Mouse (Mus musculus) kidney, postnatal 10 days (tissue): ENCODE data around the gene Arpp21.

Source experiments
- DNase-seq: peaks from one replicate; pipeline ENCODE4 v3.0.0; 2021; ENCODE audit warnings: mixed read lengths

Arpp21 gene

DNA sequence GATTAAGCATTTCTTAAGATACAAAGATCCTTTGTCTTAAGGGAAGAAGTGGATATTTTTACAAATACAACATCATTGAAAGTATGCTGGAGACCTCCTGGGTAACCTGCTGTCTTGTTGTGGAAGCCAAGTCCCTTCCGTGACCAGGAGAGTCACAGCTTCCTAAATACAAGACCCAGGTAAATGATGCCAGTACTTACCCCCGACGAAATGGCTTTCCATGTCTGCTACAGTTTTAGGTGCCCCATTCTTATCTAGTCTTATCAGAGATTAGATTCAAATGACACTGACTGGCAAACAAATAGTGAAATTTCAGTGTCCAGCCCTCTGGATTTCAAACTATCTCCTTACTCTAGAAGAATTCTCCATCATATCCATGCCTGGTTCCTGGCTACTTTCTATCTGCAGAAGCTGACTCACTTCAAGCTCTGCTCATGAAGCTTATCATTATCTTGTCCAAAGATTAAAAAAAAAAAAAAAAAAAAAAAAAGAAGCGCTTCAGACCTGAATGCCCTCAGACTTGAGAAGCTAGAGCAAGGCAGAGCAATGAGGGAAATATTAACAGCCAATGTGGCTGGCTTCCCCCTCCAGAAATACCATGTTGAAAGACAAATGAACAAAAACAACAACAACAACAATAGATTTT is 4.9 kb downstream of the Arpp21 start:
- DNase-seq = no peak

- no peak for DNase-seq
Observed at GRCm38 (mm10) chr9:112228470-112228869, 7.3 kb downstream of the Arpp21 start.

GRCm38 (mm10) chr9:112227174-112227573 is 8.6 kb downstream of the Arpp21 start:
- no peak for DNase-seq

DNA sequence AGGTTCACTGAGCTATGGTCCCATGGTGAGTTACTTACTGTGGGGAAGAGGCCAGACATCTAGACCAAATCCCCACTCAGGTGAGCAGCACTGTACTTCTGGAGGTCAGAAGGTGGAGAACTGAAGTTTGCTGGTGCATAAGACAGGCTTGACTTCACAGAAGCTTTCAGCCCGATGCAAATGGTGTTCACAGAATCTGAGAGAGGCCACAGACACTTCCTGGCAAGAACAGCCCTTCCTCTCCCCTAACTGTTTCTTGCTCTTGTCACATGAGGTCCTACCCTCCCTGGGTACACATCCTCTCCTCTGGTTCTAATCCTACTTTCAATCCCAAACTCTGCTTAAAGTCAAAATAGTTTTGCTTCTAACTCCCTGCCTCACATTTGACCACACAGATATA is 9.2 kb downstream of the Arpp21 start:
- no peak for DNase-seq

- DNase-seq = no peak
Observed at GRCm38 (mm10) chr9:112225046-112225445, 10.7 kb downstream of the Arpp21 start.

DNA sequence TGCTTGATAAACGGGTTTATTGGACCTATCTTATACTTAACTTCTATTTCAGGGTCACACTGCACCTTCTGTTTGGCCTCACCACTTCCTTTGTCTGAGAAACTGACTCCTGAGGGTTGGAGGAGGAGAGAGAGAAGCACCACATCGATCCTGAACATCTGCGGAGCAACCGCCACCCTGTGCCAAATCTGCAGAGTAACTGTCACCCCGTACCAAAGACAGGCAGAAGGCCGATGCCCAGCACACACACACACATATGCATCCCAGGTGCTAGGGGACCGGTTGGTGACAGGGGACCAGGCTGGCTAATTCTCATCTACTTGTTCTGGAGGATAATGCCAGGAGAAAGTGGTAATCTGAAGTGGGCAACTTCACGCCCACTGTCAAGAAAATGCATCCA is 16.4 kb downstream of the Arpp21 start:
- no peak for DNase-seq

GRCm38 (mm10) chr9:112218237-112218636 is 17.5 kb downstream of the Arpp21 start:
- DNase-seq = no peak

DNA sequence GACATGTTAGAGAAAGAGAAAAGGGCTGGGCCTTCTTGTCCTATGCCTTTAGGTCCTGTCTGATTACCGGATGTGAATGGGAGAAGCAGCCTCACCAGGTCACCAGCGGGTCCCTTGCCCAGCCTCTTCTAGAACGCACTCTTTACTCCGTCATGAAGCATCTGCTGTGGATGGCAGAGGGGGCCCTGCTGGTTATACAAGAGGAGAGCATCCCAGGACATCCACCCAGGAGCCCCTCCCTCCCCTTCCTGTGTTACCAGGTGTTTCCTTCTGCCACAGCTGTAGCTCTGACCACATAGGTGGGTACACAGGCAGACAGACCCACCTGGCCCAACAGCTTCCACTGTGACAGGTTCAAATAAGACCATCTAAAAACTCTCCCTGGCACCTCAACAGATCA is 18.6 kb downstream of the Arpp21 start:
- DNase-seq = no peak

DNA sequence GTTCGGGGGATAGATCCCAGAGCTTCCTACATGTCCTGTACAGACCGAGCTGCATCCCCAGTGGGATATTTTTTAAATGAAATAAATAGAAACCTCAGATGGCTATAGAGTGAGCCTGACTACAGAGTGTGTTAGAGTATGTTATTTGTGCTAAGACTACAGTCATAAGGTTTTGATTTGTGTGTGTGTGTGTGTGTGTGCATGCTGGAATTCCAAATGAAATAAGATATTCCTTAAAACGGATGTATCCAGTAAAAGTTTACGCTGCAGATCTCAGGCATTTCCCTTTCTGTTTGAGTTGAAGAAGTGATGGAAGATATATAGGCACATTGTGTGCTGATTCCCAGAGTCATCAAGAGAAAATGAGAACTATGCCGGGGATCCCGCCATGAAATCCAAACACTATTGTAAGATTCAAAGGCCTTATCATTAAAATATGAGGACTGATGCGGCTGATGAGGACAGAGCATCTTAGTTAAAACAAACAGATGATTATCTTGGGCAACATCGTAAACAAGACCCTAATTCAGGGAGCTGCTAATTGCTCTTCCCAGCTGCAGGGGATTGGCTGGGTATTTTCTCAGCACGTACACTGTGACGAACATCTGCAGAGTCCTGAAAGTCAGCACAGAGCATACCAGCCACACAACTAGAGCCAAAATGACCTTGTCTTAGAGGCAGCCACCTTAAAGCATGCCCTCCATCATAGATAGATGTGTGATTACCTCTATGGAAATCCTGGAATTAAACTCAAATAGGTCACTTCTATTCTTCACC is 20.5 kb downstream of the Arpp21 start:
- DNase-seq = no peak

DNA sequence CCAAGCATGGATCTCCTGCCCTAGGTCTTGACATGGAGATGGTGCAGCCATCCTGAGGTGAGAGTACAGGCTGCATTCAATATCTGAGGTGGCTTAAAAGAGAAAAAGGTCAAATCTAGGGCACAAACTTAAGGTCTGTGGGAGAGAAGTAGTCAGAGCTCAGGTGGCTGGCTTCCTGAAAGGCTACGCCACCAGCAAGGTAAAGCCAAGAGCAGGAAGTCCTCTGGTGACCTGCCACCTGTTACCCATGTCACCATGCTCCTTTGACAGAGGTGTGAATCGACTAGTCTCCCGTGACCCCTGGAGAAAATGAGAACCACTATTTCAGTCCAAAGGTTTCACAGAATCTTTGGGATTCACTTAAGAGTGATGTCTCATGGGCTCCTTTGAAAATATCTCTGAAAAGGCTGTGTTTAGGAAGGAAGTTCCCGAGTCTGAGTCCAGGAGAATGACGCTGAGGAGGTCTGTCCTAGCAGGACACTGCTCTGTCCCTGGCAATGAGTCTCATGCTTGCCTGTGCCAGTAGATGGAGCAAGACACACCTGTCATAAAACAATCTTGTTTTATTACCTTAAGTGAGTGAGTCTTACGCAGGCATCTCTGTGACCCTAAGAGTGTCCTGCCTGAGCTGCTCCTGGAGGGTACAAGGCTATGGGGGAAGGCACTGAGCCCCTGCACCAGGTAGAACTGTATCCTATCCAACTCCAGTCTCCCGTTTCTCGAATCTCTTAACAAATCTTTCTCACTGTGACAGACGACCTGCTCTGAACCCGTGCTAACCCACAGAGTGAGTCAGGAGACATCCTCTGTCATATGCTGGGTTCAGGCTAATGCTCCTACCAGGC is 22.1 kb downstream of the Arpp21 start:
- no peak for DNase-seq

DNA sequence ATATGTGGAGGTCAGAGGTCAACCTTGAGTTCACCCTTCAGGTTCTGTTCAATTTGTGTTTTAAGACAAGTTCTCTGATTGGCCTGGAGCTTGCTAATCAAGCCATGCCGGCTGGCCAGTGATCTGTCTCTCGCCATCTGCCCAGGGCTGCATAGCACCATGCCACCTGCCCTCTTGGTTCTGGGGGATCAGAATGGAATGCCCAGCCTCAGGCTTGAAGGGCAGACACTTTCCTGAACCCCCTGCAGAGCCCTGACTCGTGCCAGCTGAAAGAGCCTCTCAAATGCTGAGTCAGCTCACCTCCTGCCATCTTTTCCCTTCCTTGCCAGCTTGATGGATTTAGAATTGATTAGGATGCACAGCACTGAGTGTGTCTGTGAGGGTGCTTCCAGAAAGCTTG is 25.9 kb downstream of the Arpp21 start:
- DNase-seq = no peak

DNA sequence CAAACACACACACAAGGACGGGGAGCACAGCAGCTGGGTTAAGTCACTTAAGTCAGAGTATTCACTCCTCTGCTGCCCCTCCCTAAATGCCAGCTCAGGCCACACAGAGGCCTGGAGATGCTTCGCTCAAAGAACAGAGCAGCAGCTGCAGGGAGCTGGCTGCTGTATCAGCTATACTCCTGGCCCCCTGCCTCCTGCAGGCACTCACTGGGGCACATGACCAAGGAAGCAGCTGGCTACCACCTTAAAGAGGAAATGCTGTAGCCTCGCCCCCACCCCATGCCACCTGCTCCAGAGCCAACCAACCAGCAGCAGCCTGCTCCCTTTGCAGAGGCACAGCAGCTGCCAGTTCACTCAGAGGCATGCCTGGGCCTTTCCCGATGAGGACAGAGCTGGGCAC is 28.0 kb downstream of the Arpp21 start:
- DNase-seq = peak; percentile 36

DNA sequence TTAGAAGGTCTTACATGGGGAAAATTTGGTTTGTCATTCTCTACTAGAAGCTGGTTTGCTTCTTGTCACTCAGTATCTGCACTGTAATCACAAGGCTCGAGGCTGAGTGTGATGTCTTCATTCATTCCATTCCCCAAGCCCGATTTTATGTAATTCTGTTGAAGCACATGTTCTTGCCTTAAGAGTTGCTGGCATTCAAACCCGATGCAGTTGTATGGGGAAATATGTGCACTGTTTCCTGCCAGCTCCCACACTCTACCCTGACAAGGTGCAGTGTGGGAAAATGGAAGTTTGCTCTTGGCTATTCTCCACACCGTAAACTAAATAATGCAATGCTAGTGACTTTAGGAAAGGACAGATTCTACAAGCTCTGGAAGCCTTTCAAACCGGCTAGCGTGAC is 37.4 kb downstream of the Arpp21 start:
- DNase-seq = no peak

DNA sequence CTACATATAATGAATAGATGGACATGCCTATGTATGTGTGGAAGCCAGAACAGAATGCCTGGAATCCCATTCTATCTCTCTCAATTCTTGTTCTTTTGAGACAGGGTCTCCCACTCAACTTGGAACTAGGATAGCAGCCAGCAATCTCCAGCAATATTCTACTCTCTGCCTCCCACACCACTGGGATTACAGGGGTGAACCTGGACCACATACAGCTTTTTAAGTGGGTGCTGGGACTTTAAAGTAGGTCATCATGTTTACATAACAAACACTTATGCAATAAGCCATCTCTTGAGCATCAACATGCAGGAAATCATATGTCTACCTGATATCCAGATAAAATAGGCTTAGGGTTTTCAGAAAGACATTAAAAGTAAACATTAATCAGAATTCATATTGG is 41.7 kb downstream of the Arpp21 start:
- no peak for DNase-seq

DNA sequence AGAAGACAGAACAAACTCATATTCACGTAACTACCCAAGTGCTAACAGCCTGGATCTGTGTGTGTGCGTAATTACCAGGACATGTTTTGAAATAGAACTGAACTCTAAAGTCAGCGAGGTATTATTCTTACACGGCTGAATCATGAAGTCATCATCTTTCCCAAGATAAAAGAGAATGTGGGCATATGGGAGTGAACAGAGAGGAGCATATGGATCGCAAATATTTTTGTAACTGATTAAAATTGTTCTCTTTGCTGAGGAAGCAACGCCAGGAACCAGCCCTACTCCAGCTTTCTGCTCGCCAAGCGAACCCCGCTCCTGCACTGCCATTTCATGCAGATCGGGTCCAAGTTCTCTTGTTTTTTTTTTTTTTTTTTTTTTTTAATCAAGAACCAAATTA is 46.3 kb downstream of the Arpp21 start:
- no peak for DNase-seq

DNA sequence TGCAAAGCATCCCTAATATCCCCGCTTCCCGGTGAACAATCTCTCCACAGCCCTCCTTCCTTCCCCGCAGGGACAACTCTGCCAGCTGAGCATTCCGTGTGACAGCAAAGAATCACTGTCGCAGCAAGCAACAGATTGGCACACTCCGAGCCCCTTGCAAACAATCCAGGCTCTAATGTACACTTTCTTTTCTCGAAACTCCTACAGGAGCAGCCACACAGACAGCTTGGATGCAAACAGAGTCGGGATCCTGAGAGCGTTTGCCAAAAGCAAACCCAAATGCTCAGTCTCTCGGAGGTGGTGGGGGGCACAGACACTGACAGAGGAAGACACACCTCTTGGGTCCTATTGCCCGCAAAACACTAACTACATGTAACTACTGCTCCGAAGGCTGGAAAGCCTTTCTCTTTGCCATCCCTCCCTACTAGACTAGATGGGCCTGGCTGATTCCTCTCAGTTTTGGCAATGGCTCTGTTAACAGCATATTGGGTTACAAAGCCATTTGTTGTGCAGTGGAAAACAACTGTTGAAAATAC is 47.3 kb downstream of the Arpp21 start:
- DNase-seq = no peak

DNA sequence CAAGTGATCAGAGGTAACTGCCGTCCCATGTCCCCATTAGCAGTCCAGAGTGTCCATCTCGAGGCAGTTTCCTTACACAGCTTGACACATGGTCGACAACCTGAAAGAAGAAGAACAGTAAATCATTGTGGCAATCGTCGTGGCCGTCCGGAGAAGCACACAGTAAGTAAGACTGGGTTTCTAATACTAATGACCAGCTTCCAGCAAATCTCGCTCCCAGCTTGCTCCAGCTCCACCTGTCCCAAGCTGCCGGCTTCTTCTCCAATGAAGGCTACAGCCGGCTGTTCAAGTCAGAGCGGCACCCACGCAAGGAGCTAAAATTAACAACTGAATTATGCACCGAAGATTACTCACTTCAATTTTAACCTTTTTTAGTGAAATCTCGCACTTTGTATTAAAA is 48.1 kb downstream of the Arpp21 start:
- no peak for DNase-seq

- no peak for DNase-seq
Observed at GRCm38 (mm10) chr9:112186336-112187305, 49.1 kb downstream of the Arpp21 start.

DNA sequence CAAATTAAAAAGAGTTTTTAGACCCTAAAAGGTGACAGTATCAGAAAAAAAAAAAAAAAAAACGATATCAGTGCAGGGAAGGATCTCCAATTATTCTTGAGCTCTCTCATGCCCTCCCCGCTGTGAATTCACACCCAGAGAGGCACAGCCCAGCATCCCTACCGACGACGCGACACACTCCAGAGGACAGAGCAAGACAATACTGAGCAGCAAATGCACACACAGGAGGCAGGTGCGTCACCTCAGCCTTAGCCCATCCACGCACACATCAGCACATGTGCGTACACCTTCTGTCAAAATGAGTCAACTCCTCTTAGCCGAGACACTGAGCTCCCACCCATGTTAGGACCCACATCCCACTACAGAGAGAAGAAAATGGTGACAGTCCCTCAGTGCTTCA is 50.0 kb downstream of the Arpp21 start:
- no peak for DNase-seq

- no peak for DNase-seq
Observed at GRCm38 (mm10) chr9:112182738-112183137, 53.0 kb downstream of the Arpp21 start.

DNA sequence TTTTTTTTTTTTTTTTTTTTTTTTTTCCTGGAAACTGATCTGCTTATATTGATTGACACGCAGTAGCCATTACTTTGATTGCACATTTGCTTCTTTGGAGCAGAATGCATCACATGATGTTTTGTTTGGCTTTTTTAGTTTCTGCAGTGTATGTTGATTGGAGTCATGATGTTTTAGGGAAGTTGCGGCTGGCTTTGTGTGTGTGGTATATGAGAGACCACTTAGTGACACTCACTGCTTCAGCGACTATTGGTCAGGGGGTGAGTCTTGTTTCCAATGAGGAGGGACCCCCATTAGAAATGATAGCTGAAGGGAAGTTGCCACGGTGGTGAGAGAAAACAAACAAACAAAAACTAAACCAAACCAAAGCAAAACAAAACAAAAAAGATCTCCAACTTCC is 55.7 kb downstream of the Arpp21 start:
- DNase-seq = no peak

DNA sequence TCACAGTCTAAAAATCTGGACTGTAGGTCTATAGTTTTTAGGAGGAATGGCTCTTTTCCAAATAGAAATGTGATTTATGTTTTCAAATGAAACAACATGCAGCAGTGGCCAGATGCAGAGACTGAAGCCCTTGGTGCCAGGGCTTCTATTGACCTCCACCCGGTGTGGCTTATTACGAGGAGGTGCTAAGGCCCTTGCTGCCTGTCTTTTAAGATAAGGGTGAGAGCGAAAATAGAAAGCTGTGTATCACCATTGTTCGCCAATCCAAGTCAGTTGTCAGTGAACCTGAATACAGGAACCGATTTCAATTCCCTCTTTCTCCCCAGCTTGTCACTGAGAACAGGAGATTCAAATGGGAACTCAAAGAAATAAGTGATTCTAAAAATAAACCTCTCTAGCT is 57.3 kb downstream of the Arpp21 start:
- DNase-seq = no peak
